Mouse (Mus musculus) lung, postnatal 25 days (tissue): ENCODE measurements around the gene Prkx.

Experiments
- DNase-seq: peaks from one replicate; pipeline ENCODE4 v3.0.0; 2022; ENCODE audit warnings: low spot score

The Prkx gene

GRCm38 (mm10) chrX:77796238-77796835 is at the start of gene Prkx:
Gene Prkx (minus strand): TSS chrX:77796278.
- DNase-seq, result peak; percentile 50

DNA sequence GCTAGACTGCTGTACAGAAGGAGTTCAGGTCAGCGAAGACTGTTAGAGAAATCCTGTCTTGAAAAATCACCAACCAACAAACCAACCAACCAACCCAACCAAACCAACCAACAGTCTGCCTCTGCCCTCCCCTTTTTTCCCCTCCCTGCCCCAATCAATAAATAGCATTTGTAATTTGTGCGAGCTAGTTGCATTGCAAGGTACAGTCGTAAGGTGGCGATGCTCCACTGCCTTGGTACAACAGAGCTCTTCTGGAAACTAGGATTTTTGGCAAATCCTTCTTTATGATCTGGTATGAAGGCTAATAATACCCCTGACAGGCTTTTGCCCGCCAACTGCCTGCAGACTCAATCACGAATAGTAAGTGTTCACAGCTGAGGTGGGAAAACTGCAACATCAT is 16.0 kb upstream of the Prkx start:
- no peak for DNase-seq

- DNase-seq, result peak; percentile 71
Measured at GRCm38 (mm10) chrX:77810608-77811206, 14.6 kb upstream of the Prkx start.

DNA sequence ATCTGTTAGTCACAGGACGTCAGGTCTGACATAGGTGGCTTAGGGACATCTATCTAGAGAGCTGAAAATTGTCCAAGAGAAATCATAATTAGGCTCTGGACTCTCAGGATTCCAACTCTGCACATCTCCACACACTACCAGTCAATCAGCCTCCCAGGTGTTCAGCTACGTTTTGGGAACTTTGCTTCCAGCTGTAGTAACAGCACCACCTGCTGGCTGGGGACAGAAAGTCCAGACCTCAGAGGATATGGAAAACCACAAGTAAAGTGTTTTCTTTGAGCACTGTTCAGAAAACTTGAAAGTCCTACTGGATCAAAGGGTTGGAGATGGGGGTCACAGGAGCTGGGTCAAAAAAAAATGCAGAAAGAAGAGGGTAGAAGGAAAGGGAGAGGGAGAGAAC is 12.5 kb upstream of the Prkx start:
- peak; percentile 31 for DNase-seq

DNA sequence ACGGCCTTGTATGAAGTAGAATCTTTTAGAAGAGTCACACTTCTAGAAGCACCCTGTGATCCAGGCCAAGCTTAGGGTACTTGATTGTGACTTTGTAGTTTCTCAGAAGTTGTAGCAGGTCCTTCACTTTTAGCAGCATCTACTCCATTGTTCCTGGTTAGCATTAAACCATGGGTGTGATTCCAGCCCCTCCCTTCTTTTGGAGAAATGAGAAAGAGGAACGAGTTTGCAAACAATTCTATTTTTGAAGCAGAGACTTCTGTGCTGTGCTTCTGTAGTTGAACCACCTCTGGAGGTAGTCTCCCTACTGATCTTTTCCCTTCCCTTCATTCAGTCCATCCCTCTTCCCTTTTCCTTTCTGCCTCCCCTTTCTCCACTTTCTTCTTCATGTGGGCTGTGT is 6.2 kb upstream of the Prkx start:
- no peak for DNase-seq

GRCm38 (mm10) chrX:77801543-77801942 is 5.5 kb upstream of the Prkx start:
- DNase-seq, result no peak

- DNase-seq, result no peak
Measured at GRCm38 (mm10) chrX:77799554-77799953, 3.5 kb upstream of the Prkx start.

DNA sequence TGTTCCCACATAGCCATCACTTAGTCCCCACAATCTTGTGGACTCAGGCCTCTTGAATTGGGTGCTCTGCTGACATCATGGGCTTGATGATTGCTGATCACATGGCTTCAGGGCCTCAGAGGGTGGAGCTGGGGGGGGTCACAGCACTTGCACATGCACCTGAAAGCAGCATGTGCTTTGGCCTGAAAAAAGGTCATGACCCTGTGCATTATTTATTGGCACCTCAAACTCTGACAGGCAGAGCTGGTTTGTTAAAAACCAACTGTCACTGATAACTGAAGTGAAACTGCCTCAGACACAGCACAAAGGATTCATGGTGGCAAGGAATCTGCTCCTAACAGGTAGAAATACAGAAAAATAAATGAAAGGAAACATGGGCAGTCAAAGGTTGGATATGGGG is 1.7 kb upstream of the Prkx start:
- DNase-seq, result no peak

DNA sequence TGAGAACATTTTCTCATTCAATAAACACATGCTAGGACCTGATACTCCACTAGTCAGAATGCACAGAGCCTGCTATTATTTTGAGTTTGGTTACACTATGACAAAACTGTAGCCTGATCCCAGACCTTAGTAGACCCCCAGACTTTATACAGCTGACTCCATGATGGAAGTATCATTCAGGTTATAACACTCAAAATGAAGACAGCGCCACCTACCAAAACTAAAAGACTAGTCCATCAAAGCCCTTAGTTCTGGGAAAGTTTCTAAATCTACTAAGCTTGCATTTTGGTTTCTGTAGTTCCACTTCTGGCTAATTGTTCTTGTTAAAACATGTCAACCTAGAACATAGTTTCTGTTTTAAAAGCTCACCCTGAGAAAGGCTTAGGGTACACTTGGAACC is 838 bp upstream of the Prkx start:
- no peak for DNase-seq

- DNase-seq, result peak; percentile 92
Measured at GRCm38 (mm10) chrX:77795858-77796174, 262 bp downstream of the Prkx start.

DNA sequence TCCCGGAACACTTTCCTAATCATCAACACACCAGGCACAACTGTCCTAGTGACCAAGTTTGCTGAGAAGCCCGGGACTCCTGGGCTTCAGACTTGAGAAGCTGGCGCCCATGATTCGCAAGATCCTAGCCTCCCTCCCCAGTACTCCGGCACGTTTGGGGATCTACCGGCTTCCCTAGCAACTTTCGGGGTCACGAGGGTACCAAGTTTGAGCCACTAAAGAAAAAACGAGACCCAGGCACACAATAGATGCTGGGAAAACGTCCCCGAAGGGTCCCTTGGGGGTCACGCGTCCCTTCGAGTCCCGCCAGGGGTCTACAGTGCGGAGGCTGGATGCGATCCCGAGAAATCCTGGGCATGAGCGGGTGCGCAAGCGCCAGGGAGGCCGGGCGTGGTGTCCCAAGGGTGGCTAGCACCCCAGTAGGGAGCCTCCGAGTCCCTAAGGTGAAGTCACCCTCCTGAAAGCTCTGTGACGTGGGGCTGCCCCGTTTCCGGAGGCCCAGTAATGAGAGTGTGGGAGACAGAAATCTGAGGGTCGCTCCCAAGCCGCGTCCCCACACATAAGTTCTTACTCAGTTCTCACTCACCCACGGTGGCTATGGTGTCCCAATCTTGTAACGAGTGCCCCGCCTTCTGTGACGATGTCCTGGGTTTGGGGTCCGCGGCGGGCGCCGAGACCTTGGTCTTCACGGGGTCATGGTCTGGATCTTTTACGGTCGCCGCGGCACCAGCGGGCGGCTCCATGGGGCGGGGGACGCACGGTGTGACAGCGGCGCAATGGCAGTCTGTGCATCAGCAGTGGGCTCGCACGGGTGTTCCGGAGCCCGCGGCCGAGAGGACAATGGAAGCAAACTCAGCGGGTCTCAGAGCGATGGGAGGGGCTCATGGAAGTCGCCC is 868 bp downstream of the Prkx start:
- peak; percentile 14 for DNase-seq

DNA sequence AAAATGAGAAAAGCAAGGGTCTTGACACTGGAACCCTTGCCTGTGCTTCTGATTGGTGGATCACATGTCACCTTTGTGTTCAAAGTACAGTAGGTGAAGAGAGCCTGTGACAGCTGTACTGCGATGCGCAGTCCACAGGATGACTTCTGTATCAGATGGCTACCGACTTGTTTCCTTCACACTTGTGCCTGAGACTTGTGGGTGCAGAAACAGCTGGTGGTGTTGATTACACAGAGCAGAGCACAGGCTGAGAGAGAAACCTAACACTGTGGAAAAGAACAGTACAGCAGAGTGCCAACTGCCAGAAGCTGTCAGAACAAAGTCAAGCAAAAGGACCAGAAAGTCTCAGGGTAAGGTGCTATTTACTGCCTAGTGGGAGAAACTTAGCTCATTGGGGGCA is 7.4 kb downstream of the Prkx start:
- DNase-seq, result no peak

DNA sequence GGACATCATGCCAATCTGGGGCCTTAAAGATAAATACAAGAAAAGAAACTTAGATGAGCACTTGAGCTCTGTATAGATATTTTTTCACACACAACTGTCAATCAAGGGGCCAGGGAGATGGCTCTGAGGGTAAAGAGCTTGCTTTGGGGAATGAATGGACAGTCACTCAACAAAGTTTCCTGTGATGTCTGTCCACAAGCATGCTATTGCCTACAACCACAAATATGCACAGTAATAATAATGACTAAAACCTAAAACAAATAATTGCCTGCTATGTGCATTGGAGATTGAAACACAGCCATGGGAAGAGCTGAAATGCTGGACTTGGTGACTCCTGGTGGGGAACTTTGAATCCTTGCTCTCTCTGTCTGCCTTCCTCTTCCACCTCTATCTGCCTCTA is 9.7 kb downstream of the Prkx start:
- DNase-seq, result no peak

DNA sequence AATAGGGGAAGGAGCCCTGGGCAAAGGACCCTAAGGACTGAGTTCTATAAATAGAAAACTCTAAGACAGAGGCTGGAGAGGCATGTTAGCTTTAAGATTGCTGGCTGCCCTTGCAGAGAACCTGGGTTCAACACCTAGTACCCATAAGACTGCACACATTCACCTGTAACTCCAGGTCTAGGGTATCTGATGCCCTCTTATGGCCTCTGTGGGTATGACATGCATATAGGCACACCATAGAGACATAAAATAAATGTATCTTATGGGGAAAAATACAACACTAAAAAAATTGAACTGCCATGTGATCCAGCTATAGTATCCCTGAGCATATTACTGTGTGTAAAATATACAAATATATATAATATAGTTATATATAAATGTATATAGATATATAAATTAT is 18.3 kb downstream of the Prkx start:
- DNase-seq, result no peak

DNA sequence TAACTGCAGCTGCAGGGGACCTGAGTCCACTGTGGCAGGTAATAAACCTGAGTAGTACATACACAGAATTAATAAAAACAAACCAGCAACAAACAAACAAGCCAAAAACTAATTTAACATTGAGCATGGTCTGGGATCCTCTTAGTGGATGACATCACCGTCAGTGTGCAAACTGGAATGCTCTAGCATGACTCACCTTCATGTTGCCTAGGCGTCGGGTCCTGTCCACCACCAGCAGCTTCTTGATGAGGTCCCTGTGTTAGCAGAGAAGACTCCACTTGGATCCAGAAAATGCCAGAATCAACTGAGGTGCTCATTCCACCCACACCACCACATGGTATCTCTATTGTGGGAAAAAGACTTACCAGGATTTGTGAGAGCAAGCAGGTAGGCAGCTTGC is 30.9 kb downstream of the Prkx start:
- no peak for DNase-seq

DNA sequence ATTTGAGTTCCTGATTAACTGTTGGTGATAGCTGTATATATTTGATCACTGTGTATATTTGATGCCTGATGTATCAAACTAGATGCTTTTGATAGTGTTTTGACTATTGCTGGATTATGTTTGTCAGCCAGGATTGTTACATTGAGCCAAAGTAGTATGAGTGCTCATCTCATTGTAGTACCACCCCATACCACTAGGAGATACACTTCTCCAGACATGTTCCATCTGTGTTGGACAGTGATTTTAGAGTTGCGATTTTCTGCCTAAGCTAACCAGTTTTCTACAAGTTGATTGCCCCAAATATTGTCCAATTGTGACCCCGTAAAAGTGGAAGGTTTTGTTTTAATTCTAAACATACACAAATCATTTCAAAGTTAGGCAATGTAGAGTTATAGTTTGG is 51.8 kb downstream of the Prkx start:
- peak; percentile 17 for DNase-seq

- DNase-seq, result peak; percentile 45
Measured at GRCm38 (mm10) chrX:77741383-77741782, 54.7 kb downstream of the Prkx start.

- no peak for DNase-seq
Measured at GRCm38 (mm10) chrX:77733930-77734536, 62.0 kb downstream of the Prkx start.

GRCm38 (mm10) chrX:77720298-77720697 is 75.8 kb downstream of the Prkx start:
- DNase-seq, result peak; percentile 23
